In genomic region chr10:62582701-62583100, GRCm38 (mm10) we compare ENCODE assay signal across 25 mouse cellular contexts.
"Had no signal": no experiment of that assay in that cellular context is flagged by ENCODE, and none has a peak within 500 bp of the region (broad histone marks: within the 10 kb centered on the region; RNA-seq: fewer than 3 reads in every experiment).

No protein-coding gene starts in this region.

- H3K9ac ChIP-seq: heart, embryonic 13.5 days; heart, embryonic 15.5 days; hindbrain, embryonic 13.5 days; hindbrain, embryonic 15.5 days; kidney, embryonic 15.5 days; limb, embryonic 13.5 days; limb, embryonic 15.5 days; liver, embryonic 12.5 days had no signal

- ATAC-seq: hindbrain, postnatal 0 days; intestine, embryonic 16.5 days; liver, embryonic 12.5 days had no signal

- H3K4me3 ChIP-seq: heart, adult 2 months; heart, embryonic 13.5 days; heart, embryonic 15.5 days; hindbrain, embryonic 13.5 days; hindbrain, embryonic 15.5 days; kidney, embryonic 15.5 days; limb, embryonic 13.5 days; limb, embryonic 15.5 days; liver, embryonic 12.5 days had no signal

- H3K9me3 ChIP-seq: heart, embryonic 13.5 days; heart, embryonic 15.5 days; hindbrain, embryonic 13.5 days; hindbrain, embryonic 15.5 days; kidney, embryonic 15.5 days; limb, embryonic 13.5 days; limb, embryonic 15.5 days; liver, embryonic 12.5 days had no signal

- H3K27me3 ChIP-seq: heart, embryonic 13.5 days; heart, embryonic 15.5 days; hindbrain, embryonic 13.5 days; hindbrain, embryonic 15.5 days; kidney, embryonic 15.5 days; limb, embryonic 13.5 days; limb, embryonic 15.5 days; liver, embryonic 12.5 days had no signal

- DNase-seq: gastrocnemius, postnatal 14 days; gastrocnemius, postnatal 36 days; heart, postnatal 14 days; heart, postnatal 36 days; kidney, adult 11 months; kidney, adult 2 months; kidney, adult 9 months; kidney, postnatal 14 days; kidney, postnatal 36 days; layer of hippocampus, adult 9-11 months; layer of hippocampus, postnatal 36 days; left cerebral cortex, postnatal 4 days had no signal

- H3K4me2 ChIP-seq: heart, embryonic 11.5 days; heart, embryonic 13.5 days; heart, embryonic 15.5 days; hindbrain, embryonic 13.5 days; hindbrain, embryonic 15.5 days; kidney, embryonic 15.5 days; limb, embryonic 13.5 days; limb, embryonic 15.5 days; liver, embryonic 12.5 days had no signal

- H3K27ac ChIP-seq: heart, adult 2 months; heart, embryonic 13.5 days; heart, embryonic 15.5 days; hindbrain, embryonic 13.5 days; hindbrain, embryonic 15.5 days; hindbrain, postnatal 0 days; kidney, embryonic 15.5 days; kidney, postnatal 0 days; limb, embryonic 13.5 days; limb, embryonic 15.5 days; liver, embryonic 12.5 days had no signal
